In genomic region chrX:8123821-8124470, GRCm38 (mm10) we compare ENCODE assay signal across 19 mouse cellular contexts. TPM values are rescaled to one million over a fixed set of nuclear protein-coding genes. Genes with fewer than 3 reads are reported as not detected.
DNase-seq lines count a peak whose midpoint lies in the region; ATAC-seq and TF ChIP-seq lines count a peak whose summit lies in the region.
"Had no signal": no experiment of that assay in that cellular context is flagged by ENCODE, and none has a peak within 500 bp of the region (broad histone marks: within the 10 kb centered on the region; RNA-seq: fewer than 3 reads in every experiment).

No protein-coding gene starts in this region.

- no peak for TF ChIP-seq CTCF in cerebellum, adult 2 months (IDR thresholded peaks at IDR 0.05; ENCODE audit: borderline replicate concordance, insufficient read depth, low read depth, low read length)

- H3K4me1 ChIP-seq in cerebellum, adult 2 months (ENCODE audit: control insufficient read depth, insufficient read depth, low read length) = peaks cover 8% of the 10 kb centered on the region
- H3K4me1 ChIP-seq: embryonic facial prominence, embryonic 12.5 days; forebrain, embryonic 15.5 days; heart, embryonic 15.5 days; hindbrain, embryonic 13.5 days had no signal

- H3K27me3 ChIP-seq in cerebellum, adult 2 months (ENCODE audit: control insufficient read depth, insufficient read depth, low read length) = no peaks in the 10 kb centered on the region
- H3K27me3 ChIP-seq: CH12.LX; embryonic facial prominence, embryonic 12.5 days; forebrain, embryonic 15.5 days; heart, embryonic 15.5 days; hindbrain, embryonic 13.5 days; Patski had no signal

- peak overlapping the region; percentile 94 for H3K27ac ChIP-seq in cerebellum, adult 2 months (ENCODE audit: insufficient read depth, low read length)
- H3K27ac ChIP-seq: embryonic facial prominence, embryonic 12.5 days; forebrain, embryonic 15.5 days; heart, adult 2 months; heart, embryonic 15.5 days; hindbrain, embryonic 13.5 days; hindbrain, postnatal 0 days had no signal

- 23% methylated on average over 6 of the region's 6 CpGs for WGBS in cerebellum, adult 2 months

- ATAC-seq in monocyte, adult 5-6 weeks (replicated peaks; ENCODE audit: insufficient number of reproducible peaks, low FRiP score, low TSS enrichment, poor library complexity, severe bottlenecking) = no peak
- ATAC-seq: activated CD4-positive, CD25-positive, alpha-beta regulatory T cell, adult 4 months; forebrain, embryonic 15.5 days; hindbrain, postnatal 0 days; Patski had no signal

- peak; percentile 39 for DNase-seq in cerebellum, adult 11 months
- peak; percentile 59 to 83 for DNase-seq in cerebellum, adult 2 months
- peak; percentile 45 to 53 for DNase-seq in cerebellum, postnatal 10 days
- DNase-seq in right cerebral cortex, adult 2 months (ENCODE audit: low spot score in 2 of 2) = no peak
- DNase-seq in adrenal gland, postnatal 36 days = no peak
- DNase-seq: adrenal gland, postnatal 14 days; gastrocnemius, postnatal 14 days; heart, adult 2 months; heart, postnatal 14 days; kidney, adult 11 months had no signal

- no peak overlapping the region for H3K4me3 ChIP-seq in cerebellum, adult 2 months (replicated peaks; ENCODE audit: insufficient read depth, low read depth, low read length)
- H3K4me3 ChIP-seq: embryonic facial prominence, embryonic 12.5 days; forebrain, embryonic 15.5 days; heart, adult 2 months; heart, embryonic 15.5 days; hindbrain, embryonic 13.5 days had no signal

- no peak for TF ChIP-seq POLR2A in cerebellum, adult 2 months (IDR thresholded peaks at IDR 0.05; ENCODE audit: borderline replicate concordance, insufficient read depth, low read length)

RNA-seq across cellular contexts. Expression of gene Wdr13, which starts 8.7 kb away (rescaled TPM):
- 131 and 141 TPM in 2 replicates for polyA plus RNA-seq in cerebellum, adult 2 months (2012; rRNA removed)
- 22.2 to 44.8 TPM (median 28.6 TPM) in 3 replicates for total RNA-seq in monocyte, adult 5-6 weeks (2017)
- total RNA-seq in adrenal gland, postnatal 36 days (2021) = 10 to 100 TPM; 63.2 to 64.0 TPM

RNA-seq across cellular contexts. Expression of gene Rbm3, which starts 21.7 kb away (rescaled TPM):
- 276 and 291 TPM in 2 replicates for polyA plus RNA-seq in cerebellum, adult 2 months (2012; rRNA removed)
- total RNA-seq in monocyte, adult 5-6 weeks (2017) = 767 to 1,158 TPM (median 1,044 TPM) in 3 replicates
- 100 to 1,000 TPM in 1 of 2 experiments, 10 to 100 TPM in 1; 97.4 to 129 TPM for total RNA-seq in adrenal gland, postnatal 36 days (2021)

RNA-seq across cellular contexts. Expression of gene Was, which starts 33.6 kb away (rescaled TPM):
- polyA plus RNA-seq in cerebellum, adult 2 months (2012; rRNA removed) = 0.44 and 0.67 TPM in 2 replicates
- total RNA-seq in monocyte, adult 5-6 weeks (2017) = 129 to 156 TPM (median 134 TPM) in 3 replicates
- total RNA-seq in adrenal gland, postnatal 36 days (2021) = 1 to 10 TPM; 1.7 to 2.3 TPM
- polyA plus RNA-seq: forebrain, embryonic 15.5 days had no signal

RNA-seq across cellular contexts. Expression of gene Suv39h1, which starts 49.4 kb away (rescaled TPM):
- polyA plus RNA-seq in cerebellum, adult 2 months (2012; rRNA removed) = 22.3 and 22.7 TPM in 2 replicates
- 19.0 to 19.7 TPM (median 19.1 TPM) in 3 replicates for total RNA-seq in monocyte, adult 5-6 weeks (2017)
- total RNA-seq in adrenal gland, postnatal 36 days (2021) = 10 to 100 TPM; 11.0 to 15.1 TPM

RNA-seq across cellular contexts. Expression of gene Tbc1d25, which starts 52.0 kb away (rescaled TPM):
- polyA plus RNA-seq in cerebellum, adult 2 months (2012; rRNA removed) = 27.4 and 30.5 TPM in 2 replicates
- total RNA-seq in monocyte, adult 5-6 weeks (2017) = 3.3 to 6.7 TPM (median 5.1 TPM) in 3 replicates
- 1 to 10 TPM; 7.7 to 8.0 TPM for total RNA-seq in adrenal gland, postnatal 36 days (2021)

Comparison
In these comparisons a context has a peak if more than half of its experiments do, and no peak if none do; other contexts are left out.
1. DNase-seq: peak in cerebellum, adult 11 months (single experiment), cerebellum, adult 2 months (2 of 2) and cerebellum, postnatal 10 days (2 of 2); none in right cerebral cortex, adult 2 months (0 of 2) and adrenal gland, postnatal 36 days (0 of 2).
2. RNA of gene Was, which starts 33.6 kb away (total RNA-seq): 129 to 156 TPM in monocyte, adult 5-6 weeks; 1.7 to 2.3 TPM in adrenal gland, postnatal 36 days; every median in the first group is over 10 times any median in the second.